Mouse (Mus musculus): ENCODE data around the gene Acss3. TPM values are rescaled to one million over a fixed set of nuclear protein-coding genes. Genes with fewer than 3 reads are reported as not detected.
A peak's percentile ranks its signal among the peaks of the same experiment; 100 is the strongest.

Gene Acss3
- 1.7 TPM in 2 replicates for polyA plus RNA-seq (2016; fragmentation: Nextera tagmentation; extraction: Ambion mirVana)

- peak within 1 kb of the TSS; percentile 58 for H3K4me3 ChIP-seq
- 0 out of 2 replicates have a peak within 1 kb of the TSS, but pooled peaks have one; percentile 2 for H3K27ac ChIP-seq (ENCODE audit: poor library complexity, severe bottlenecking)
- peak within 1 kb of the TSS; percentile 67 for H3K9ac ChIP-seq
- 4% methylated on average over 17 of the region's 17 CpGs for WGBS
- no peaks in the 10 kb centered on the region for H3K36me3 ChIP-seq
- ATAC-seq (ENCODE audit: insufficient number of reproducible peaks, low FRiP score): peak; percentile 89
- H3K27me3 ChIP-seq (replicated peaks): no peaks in the 10 kb centered on the region
- peak within 1 kb of the TSS; percentile 78 for H3K4me2 ChIP-seq
- no peaks in the 10 kb centered on the region for H3K4me1 ChIP-seq (replicated peaks)
- H3K9me3 ChIP-seq (replicated peaks): no peaks in the 10 kb centered on the region
Observed at GRCm38 (mm10) chr10:107123529-107124335, at the start of gene Acss3. Gene Acss3 (minus strand): TSS chr10:107123668.

GRCm38 (mm10) chr10:107172003-107172689 is 48.7 kb upstream of the Acss3 start:
- Histone ChIP-seq H3K4me3 (no peak overlapping the region), H3K4me1 (replicated peaks) (0 out of 2 replicates have a peak, but pooled peaks cover 2% of the 10 kb centered on the region), H3K27me3 (replicated peaks) (no peaks in the 10 kb centered on the region), H3K9me3 (replicated peaks) (no peaks in the 10 kb centered on the region), H3K36me3 (no peaks in the 10 kb centered on the region), H3K9ac (no peak overlapping the region), H3K27ac (ENCODE audit: poor library complexity, severe bottlenecking) (no peak overlapping the region), H3K4me2 (no peak overlapping the region)
- no peak for ATAC-seq (ENCODE audit: insufficient number of reproducible peaks, low FRiP score)
- WGBS: 67% methylated on average over 3 of the region's 3 CpGs

GRCm38 (mm10) chr10:107166486-107166885 is 43.0 kb upstream of the Acss3 start:
- no peaks in the 10 kb centered on the region for H3K27me3 ChIP-seq (replicated peaks)
- 83% methylated on average over 3 of the region's 3 CpGs for WGBS
- no peak for ATAC-seq (ENCODE audit: insufficient number of reproducible peaks, low FRiP score)

GRCm38 (mm10) chr10:107148759-107149158 is 25.3 kb upstream of the Acss3 start:
- H3K9me3 ChIP-seq (replicated peaks): 0 out of 2 replicates have a peak, but pooled peaks cover 3% of the 10 kb centered on the region
- H3K27ac ChIP-seq (ENCODE audit: poor library complexity, severe bottlenecking): no peak overlapping the region
- no peak overlapping the region for H3K4me2 ChIP-seq
- H3K36me3 ChIP-seq: no peaks in the 10 kb centered on the region
- no peaks in the 10 kb centered on the region for H3K4me1 ChIP-seq (replicated peaks)
- no peak for ATAC-seq (ENCODE audit: insufficient number of reproducible peaks, low FRiP score)
- no peak overlapping the region for H3K9ac ChIP-seq
- WGBS: 80% methylated on average over 1 of the region's 1 CpGs
- no peak overlapping the region for H3K4me3 ChIP-seq
- H3K27me3 ChIP-seq (replicated peaks): no peaks in the 10 kb centered on the region

More at GRCm38 (mm10) chr10:107166486-107166885, 43.0 kb upstream of the Acss3 start:
- Histone ChIP-seq H3K4me3 (no peak overlapping the region), H3K4me1 (replicated peaks) (0 out of 2 replicates have a peak, but pooled peaks cover 2% of the 10 kb centered on the region), H3K4me2 (no peak overlapping the region), H3K36me3 (no peaks in the 10 kb centered on the region), H3K9me3 (replicated peaks) (no peaks in the 10 kb centered on the region), H3K27ac (ENCODE audit: poor library complexity, severe bottlenecking) (no peak overlapping the region), H3K9ac (no peak overlapping the region)

- no peak for ATAC-seq (ENCODE audit: insufficient number of reproducible peaks, low FRiP score)
- no peaks in the 10 kb centered on the region for H3K4me1 ChIP-seq (replicated peaks)
- H3K27me3 ChIP-seq (replicated peaks): no peaks in the 10 kb centered on the region
- H3K9me3 ChIP-seq (replicated peaks): no peaks in the 10 kb centered on the region
- no peak overlapping the region for H3K27ac ChIP-seq (ENCODE audit: poor library complexity, severe bottlenecking)
- no peak overlapping the region for H3K9ac ChIP-seq
- WGBS: 40% methylated on average over 1 of the region's 1 CpGs
- H3K4me2 ChIP-seq: no peak overlapping the region
- no peak overlapping the region for H3K4me3 ChIP-seq
- no peaks in the 10 kb centered on the region for H3K36me3 ChIP-seq
Observed at GRCm38 (mm10) chr10:107144016-107144415, 20.5 kb upstream of the Acss3 start.

- Histone ChIP-seq H3K4me3 (no peak overlapping the region), H3K27me3 (replicated peaks) (no peaks in the 10 kb centered on the region), H3K4me2 (no peak overlapping the region), H3K4me1 (replicated peaks) (no peaks in the 10 kb centered on the region), H3K27ac (ENCODE audit: poor library complexity, severe bottlenecking) (no peak overlapping the region), H3K9ac (no peak overlapping the region), H3K36me3 (no peaks in the 10 kb centered on the region), H3K9me3 (replicated peaks) (no peaks in the 10 kb centered on the region)
- 71% methylated on average over 1 of the region's 1 CpGs for WGBS
- no peak for ATAC-seq (ENCODE audit: insufficient number of reproducible peaks, low FRiP score)
Observed at GRCm38 (mm10) chr10:107142910-107143309, 19.4 kb upstream of the Acss3 start.

- no peaks in the 10 kb centered on the region for H3K4me1 ChIP-seq (replicated peaks)
- H3K4me2 ChIP-seq: peak overlapping the region; percentile 78
- no peaks in the 10 kb centered on the region for H3K9me3 ChIP-seq (replicated peaks)
- WGBS: 9% methylated on average over 9 of the region's 9 CpGs
- peak overlapping the region; percentile 58 for H3K4me3 ChIP-seq
- H3K36me3 ChIP-seq: no peaks in the 10 kb centered on the region
- H3K9ac ChIP-seq: peak overlapping the region; percentile 67
- no peaks in the 10 kb centered on the region for H3K27me3 ChIP-seq (replicated peaks)
- peak; percentile 22; the same call in 1 of the 2 replicates for ATAC-seq (ENCODE audit: insufficient number of reproducible peaks, low FRiP score)
- 0 out of 2 replicates have a peak overlapping the region, but pooled peaks have one; percentile 2 for H3K27ac ChIP-seq (ENCODE audit: poor library complexity, severe bottlenecking)
Observed at GRCm38 (mm10) chr10:107122744-107123528, 532 bp downstream of the Acss3 start.

- H3K36me3 ChIP-seq: no peaks in the 10 kb centered on the region
- no peak for ATAC-seq (ENCODE audit: insufficient number of reproducible peaks, low FRiP score)
- H3K27me3 ChIP-seq (replicated peaks): no peaks in the 10 kb centered on the region
- no peak overlapping the region for H3K4me2 ChIP-seq
- no peaks in the 10 kb centered on the region for H3K4me1 ChIP-seq (replicated peaks)
- no peaks in the 10 kb centered on the region for H3K9me3 ChIP-seq (replicated peaks)
- no peak overlapping the region for H3K9ac ChIP-seq
- H3K27ac ChIP-seq (ENCODE audit: poor library complexity, severe bottlenecking): no peak overlapping the region
- no peak overlapping the region for H3K4me3 ChIP-seq
- 96% methylated on average over 9 of the region's 9 CpGs for WGBS
Observed at GRCm38 (mm10) chr10:107121301-107121700, 2.2 kb downstream of the Acss3 start.

- Histone ChIP-seq H3K4me2 (no peak overlapping the region), H3K36me3 (no peaks in the 10 kb centered on the region), H3K4me3 (no peak overlapping the region), H3K9me3 (replicated peaks) (no peaks in the 10 kb centered on the region), H3K27ac (ENCODE audit: poor library complexity, severe bottlenecking) (no peak overlapping the region), H3K9ac (no peak overlapping the region), H3K4me1 (replicated peaks) (no peaks in the 10 kb centered on the region), H3K27me3 (replicated peaks) (no peaks in the 10 kb centered on the region)
- no peak for ATAC-seq (ENCODE audit: insufficient number of reproducible peaks, low FRiP score)
- WGBS: 83% methylated on average over 2 of the region's 2 CpGs
Observed at GRCm38 (mm10) chr10:107119135-107119534, 4.3 kb downstream of the Acss3 start.

GRCm38 (mm10) chr10:107116709-107117267 is 6.7 kb downstream of the Acss3 start:
- no peaks in the 10 kb centered on the region for H3K9me3 ChIP-seq (replicated peaks)
- no peak overlapping the region for H3K9ac ChIP-seq
- no peak overlapping the region for H3K27ac ChIP-seq (ENCODE audit: poor library complexity, severe bottlenecking)
- no peaks in the 10 kb centered on the region for H3K36me3 ChIP-seq
- WGBS: 62% methylated on average over 4 of the region's 4 CpGs
- no peak for ATAC-seq (ENCODE audit: insufficient number of reproducible peaks, low FRiP score)
- H3K4me3 ChIP-seq: no peak overlapping the region
- no peak overlapping the region for H3K4me2 ChIP-seq
- H3K4me1 ChIP-seq (replicated peaks): no peaks in the 10 kb centered on the region
- H3K27me3 ChIP-seq (replicated peaks): no peaks in the 10 kb centered on the region
